Mouse (Mus musculus) kidney, adult 11 months (tissue): ENCODE measurements around the gene Josd2.

ENCODE experiments used
- DNase-seq: peaks from one replicate; pipeline ENCODE4 v3.0.0; 2022

Gene Josd2

GRCm38 (mm10) chr7:44467811-44468411, at the start of gene Josd2:
Josd2 (plus strand) TSS chr7:44467980.
- DNase-seq: peak; percentile 98

DNA sequence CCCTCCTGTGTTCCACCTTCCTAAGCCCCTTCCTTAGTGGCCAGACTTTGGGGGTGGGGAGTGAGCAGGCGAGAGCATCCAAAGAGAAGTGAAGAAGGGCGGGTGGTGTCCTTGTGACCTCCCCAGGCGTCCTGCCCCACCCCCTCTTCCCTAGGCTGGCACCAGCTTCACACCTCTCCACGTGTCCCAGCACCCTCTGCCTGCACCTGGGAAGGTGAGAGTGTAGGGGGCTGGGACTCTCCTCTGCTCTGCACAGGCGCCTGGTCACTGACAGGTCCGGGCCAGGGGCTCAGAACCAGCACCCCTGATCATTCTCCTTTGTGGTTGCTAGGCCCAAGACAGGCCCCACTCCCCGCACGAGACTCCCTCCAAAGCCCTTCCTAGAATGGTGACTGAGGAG, 40.1 kb upstream of the Josd2 start:
- DNase-seq: no peak

- DNase-seq: no peak
These were observed 39.4 kb upstream of the Josd2 start for GRCm38 (mm10) chr7:44428171-44428950.

GRCm38 (mm10) chr7:44428968-44429521, 38.7 kb upstream of the Josd2 start, which contains the start of gene Lrrc4b:
Lrrc4b (plus strand) TSS chr7:44429018.
- DNase-seq: no peak

DNA sequence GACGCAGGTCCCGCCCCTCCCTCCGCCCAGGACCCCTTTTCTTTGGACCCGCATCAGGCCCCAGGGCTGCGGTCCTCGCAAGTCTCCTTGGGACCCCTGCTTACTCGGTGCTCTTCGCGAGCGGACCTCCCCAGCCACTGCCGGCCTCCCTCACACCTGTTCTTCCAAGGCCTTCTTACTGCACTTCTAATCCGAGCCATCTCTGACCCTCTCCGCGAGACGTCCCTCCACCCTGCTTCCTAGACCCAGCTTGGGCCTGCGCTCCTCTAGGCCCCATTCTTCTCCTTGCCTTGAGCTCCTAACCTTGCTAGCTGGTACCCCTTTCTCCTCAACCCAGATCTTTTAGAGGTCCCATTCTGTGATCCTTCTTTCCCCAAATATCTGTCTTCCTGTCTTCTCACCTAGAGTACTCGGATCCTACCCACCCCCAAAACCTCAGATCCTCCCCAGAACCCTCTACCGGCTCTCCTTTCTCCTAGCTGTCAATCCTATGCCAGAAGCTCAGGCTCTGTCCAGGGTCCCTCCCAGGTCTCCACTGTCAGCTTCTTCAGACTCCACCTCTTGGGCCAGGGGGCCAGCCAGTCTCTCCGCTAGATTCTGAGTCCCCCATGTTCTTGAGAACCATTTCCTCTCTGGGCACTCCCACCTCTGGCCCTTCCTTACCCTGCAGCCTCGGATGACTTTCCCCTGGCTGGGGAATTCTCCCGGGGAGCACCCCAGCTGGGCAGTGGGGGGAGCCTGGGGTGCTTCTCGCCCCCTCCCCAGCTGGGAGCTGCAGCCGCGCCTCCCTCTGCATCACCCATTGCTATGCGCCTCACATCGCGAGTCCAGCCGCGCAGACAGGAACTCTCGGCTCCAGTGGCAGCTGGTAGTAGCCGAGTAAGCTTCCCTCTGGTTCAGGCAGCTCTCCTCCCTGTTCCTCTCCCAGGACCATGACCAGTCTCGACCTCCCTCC, 38.0 kb upstream of the Josd2 start:
- DNase-seq: no peak

DNA sequence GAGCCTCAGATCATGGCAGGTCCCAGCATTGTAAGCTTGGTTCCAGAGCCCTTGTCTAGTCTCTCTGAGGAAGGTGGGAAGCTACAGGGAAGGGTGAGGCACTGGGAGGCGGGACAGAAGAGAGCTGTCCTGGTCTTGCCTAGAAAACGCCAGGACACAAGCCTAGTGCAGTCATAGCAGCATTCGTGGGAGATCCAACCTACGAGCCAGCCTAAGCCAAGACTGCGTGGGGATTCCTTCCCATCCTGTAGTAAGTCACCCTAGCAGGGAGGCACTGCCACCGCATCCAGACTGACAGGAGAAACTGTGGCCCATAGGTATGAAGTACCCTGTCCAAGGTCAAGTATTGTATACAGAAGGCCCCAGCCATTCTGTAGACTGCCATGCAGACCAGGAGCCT, 35.2 kb upstream of the Josd2 start:
- DNase-seq: no peak

GRCm38 (mm10) chr7:44433371-44433770, 34.4 kb upstream of the Josd2 start:
- DNase-seq: no peak

GRCm38 (mm10) chr7:44434089-44434488, 33.7 kb upstream of the Josd2 start:
- no peak for DNase-seq

GRCm38 (mm10) chr7:44435796-44436195, 32.0 kb upstream of the Josd2 start:
- no peak for DNase-seq

DNA sequence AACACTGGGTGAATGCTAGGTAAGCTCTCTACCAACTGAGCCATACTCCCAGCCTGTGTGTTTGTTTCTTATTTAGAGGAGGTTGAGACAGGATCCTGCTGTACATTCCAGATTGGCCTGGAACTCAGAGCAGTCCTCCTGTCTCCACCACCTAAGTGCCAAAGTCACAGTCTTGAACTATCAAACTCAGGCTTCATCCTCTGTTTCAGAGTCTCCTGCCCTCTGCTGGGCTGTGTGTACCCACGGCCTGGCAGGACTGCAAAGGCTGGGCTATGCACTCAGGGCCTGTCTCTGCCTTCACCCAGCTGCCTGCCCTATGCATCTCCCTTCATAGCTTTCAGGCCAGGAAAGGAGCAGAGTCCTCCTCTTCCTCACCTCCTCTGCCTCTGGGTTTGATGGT, 31.5 kb upstream of the Josd2 start:
- no peak for DNase-seq

GRCm38 (mm10) chr7:44437188-44437587, 30.6 kb upstream of the Josd2 start:
- DNase-seq: no peak

- no peak for DNase-seq
These were observed 29.8 kb upstream of the Josd2 start for GRCm38 (mm10) chr7:44437933-44438332.

DNA sequence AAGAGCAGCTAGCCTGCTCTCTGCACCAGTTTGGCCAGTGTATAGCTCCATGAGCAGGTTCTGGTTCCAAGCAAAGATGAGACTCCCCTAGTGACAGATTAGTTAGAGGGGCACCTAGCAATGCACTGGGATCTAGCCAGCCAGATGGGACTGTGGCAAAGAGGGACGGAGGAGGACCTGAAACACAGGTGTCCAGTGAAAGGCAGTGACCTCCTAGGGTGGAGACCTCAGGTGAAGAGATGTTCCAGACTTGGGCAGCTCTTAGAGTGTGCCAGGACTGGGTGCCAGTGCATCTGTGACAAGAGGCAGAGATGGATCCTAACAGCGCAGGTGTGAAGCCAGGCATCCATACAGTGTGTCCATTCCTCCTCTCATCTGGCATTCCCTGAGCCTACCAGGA, 28.1 kb upstream of the Josd2 start:
- no peak for DNase-seq

DNA sequence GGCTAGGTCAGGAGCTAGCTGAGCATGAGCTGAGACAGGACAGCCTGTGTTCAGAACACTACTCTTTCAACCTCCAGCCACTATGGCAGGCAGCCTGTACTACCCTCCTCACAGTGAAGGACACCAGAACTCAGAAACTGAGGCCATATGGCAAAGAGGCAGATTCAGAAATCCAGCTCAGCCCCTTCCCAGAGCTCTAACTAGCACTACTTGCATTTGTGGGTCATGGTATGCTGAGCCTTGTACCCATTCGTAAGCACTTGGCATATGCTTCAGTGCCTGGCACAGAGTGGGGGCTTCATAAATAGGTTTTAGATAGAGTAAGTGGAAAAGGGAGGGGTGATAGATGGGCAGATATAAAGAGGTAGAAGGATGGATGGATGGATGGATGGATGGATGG, 27.3 kb upstream of the Josd2 start:
- DNase-seq: no peak

DNA sequence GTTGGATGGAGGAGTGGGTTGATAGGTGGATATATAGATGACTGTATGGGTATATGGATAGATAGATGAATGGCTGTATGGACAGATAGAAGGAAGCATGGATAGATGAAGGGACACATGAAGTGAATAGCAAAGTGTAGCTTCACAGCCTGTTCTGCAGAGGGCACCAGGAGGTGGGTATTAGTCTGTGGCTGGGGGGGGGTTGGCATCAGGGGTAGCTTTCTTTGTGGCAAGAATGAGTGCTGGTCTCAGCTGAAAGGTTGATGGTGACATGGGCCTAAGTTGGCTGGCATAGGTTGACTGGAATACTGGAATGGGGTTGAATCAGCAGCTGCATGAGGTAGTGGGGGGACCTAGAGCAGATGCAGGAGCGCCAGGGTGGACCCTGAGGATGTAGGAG, 26.6 kb upstream of the Josd2 start:
- no peak for DNase-seq

DNA sequence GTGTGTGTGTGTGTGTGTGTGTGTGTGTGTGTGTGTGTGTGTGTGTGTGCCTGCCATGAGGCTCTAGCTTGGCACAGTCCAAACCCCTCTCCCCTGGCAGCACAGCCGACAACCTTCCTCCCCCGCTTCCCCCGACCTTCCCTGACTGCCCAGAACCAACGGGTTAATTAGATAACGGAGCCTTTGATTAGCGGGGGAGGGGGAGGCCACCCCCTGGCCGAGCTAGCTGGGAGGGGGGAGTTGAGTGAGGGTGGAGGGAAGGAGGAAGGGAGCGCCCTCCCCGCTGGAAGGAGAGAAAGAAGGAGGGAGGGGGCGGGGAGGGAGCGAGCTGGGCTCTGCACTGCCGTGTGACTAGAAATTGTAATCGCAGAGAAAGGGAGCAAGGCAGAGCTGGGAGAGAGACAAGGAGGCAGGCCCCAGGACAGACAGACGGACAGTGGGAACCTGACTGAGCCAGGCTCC, 26.1 kb upstream of the Josd2 start:
- DNase-seq: no peak

GRCm38 (mm10) chr7:44442407-44442821, 25.4 kb upstream of the Josd2 start:
- no peak for DNase-seq

DNA sequence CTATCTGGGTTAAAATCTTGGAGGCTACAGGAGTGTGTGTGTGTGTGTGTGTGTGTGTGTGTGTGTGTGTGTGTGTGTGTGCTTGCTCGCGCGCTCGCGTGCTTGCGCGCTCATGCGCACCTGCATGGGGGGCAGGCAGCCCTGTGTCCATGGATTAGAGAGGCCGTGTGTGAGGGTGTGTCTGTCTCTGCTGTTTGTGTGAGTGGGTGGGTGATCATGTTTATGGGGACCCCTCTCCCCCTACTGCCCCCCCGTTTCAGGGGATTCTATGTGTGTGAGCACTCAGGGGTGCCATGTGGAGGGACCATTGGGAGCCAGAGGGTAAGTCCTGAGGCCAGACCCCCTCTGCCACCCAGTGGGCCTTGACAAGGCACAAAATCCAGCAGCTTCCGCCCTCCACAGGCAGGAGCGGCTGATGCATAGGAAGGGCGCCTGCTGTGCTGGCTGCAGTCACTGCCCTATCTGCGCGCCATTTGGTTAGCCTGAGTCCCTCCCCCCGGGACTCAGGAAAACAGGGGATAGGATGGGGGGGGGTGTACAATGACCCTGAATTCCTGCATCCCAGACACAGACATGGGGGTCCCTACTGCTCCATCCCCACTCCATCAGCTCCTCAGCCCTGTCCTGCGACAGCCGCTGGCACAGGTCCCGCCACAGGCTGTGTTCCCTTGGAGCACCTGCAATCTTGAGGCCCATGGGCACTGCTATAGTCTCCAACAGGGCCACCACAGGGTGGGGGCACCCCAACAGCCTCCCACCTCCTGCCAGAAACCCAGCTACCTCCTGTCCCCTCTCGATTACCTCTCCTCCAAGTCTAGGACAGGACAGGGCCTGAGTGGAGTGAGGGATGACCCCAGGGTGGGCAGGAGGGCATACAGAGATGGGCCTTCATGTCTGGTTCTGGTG, 24.3 kb upstream of the Josd2 start:
- DNase-seq: no peak

DNA sequence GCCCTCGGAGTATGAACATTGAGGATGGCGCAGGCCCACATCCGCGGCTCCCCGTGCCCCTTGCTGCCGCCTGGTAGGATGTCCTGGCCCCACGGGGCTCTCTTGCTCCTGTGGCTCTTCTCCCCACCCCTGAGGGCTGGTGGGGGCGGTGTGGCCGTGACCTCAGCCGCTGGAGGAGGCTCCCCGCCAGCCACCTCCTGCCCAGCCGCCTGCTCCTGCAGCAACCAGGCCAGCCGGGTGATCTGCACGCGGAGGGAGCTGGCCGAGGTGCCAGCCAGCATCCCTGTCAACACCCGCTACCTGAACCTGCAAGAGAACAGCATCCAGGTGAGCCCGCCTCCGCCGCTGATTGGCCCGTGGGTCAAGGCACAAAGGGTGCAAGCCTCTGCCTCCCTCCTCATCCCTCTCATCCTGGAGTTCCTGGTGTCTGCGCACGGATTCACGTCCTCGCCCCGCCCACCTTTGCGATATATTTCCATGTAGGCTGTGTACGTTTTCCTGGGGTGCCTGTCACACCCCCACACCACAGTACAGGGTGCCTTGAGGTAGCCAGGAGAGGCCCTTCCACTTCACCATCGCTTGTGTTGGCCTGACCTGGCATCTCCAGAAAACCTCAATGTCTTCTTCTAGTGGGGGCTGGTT, 22.8 kb upstream of the Josd2 start:
- DNase-seq: no peak

- no peak for DNase-seq
These were observed 22.3 kb upstream of the Josd2 start for GRCm38 (mm10) chr7:44445528-44445923.

GRCm38 (mm10) chr7:44446070-44446855, 21.5 kb upstream of the Josd2 start:
- DNase-seq: no peak
